Mouse (Mus musculus): Measurements from ENCODE around the gene Ndufaf7. TPM values are rescaled to one million over a fixed set of nuclear protein-coding genes. Genes with fewer than 3 reads are reported as not detected.

Ndufaf7 gene
- 80.5 and 86.7 TPM in 2 replicates for polyA plus RNA-seq (2021; fragmentation: Nextera tagmentation)
- long read RNA-seq, experiment 1, transcript Ndufaf7-201 (10 exons, 1,749 nt): major isoform, 96 of 129 reads
- long read RNA-seq, experiment 1, partial matches to known transcripts: 15 of 129 reads
- long read RNA-seq, experiment 1, other reads (novel, unspliced or antisense): 18 of 129 reads
- long read RNA-seq, experiment 2, transcript Ndufaf7-201 (10 exons, 1,749 nt): major isoform, 279 of 365 reads
- long read RNA-seq, experiment 2, partial matches to known transcripts: 31 of 365 reads
- long read RNA-seq, experiment 2, other reads (novel, unspliced or antisense): 54 of 365 reads

GRCm38 (mm10) chr17:78936466-78937228 lies at the start of gene Ndufaf7, which contains the start of gene Cebpz:
Gene Ndufaf7, plus strand, starts transcription at chr17:78937136.
Gene Cebpz, minus strand, starts transcription at chr17:78937066.

GRCm38 (mm10) chr17:78906892-78907291 lies 30.0 kb upstream of the Ndufaf7 start, which contains the start of gene Sult6b1:
Gene Sult6b1, minus strand, starts transcription at chr17:78906992.

GRCm38 (mm10) chr17:78916369-78916813 lies 20.5 kb upstream of the Ndufaf7 start, which contains the start of gene Cebpzos:
Gene Cebpzos, plus strand, starts transcription at chr17:78916500.

Other genes starting within 250 kb of the Ndufaf7 start
- gene Strn, start 199.9 kb upstream of the Ndufaf7 start, polyA plus RNA-seq (2021; fragmentation: Nextera tagmentation): 6.4 and 8.7 TPM in 2 replicates
- gene Heatr5b, start 101.8 kb upstream of the Ndufaf7 start, polyA plus RNA-seq (2021; fragmentation: Nextera tagmentation): 8.9 and 9.9 TPM in 2 replicates
- 40.6 and 49.8 TPM in 2 replicates for gene Gpatch11, start 101.6 kb upstream of the Ndufaf7 start, polyA plus RNA-seq (2021; fragmentation: Nextera tagmentation)
- gene Eif2ak2, start 54.6 kb upstream of the Ndufaf7 start, polyA plus RNA-seq (2021; fragmentation: Nextera tagmentation): 2.3 and 4.0 TPM in 2 replicates
- 0.23 TPM in 1 of 2 replicates, not detected in the other for gene Sult6b1, start 30.1 kb upstream of the Ndufaf7 start, polyA plus RNA-seq (2021; fragmentation: Nextera tagmentation)
- gene Cebpzos, start 20.6 kb upstream of the Ndufaf7 start, polyA plus RNA-seq (2021; fragmentation: Nextera tagmentation): 150 and 187 TPM in 2 replicates
- 20.8 and 26.1 TPM in 2 replicates for gene Cebpz, start 70 bp upstream of the Ndufaf7 start, polyA plus RNA-seq (2021; fragmentation: Nextera tagmentation)
- gene Prkd3, start 83.7 kb downstream of the Ndufaf7 start, polyA plus RNA-seq (2021; fragmentation: Nextera tagmentation): 2.6 and 3.2 TPM in 2 replicates
- gene Qpct, start 114.8 kb downstream of the Ndufaf7 start, polyA plus RNA-seq (2021; fragmentation: Nextera tagmentation): 16.8 and 18.3 TPM in 2 replicates